Mouse (Mus musculus): ENCODE results near the gene Anapc2.

DNA sequence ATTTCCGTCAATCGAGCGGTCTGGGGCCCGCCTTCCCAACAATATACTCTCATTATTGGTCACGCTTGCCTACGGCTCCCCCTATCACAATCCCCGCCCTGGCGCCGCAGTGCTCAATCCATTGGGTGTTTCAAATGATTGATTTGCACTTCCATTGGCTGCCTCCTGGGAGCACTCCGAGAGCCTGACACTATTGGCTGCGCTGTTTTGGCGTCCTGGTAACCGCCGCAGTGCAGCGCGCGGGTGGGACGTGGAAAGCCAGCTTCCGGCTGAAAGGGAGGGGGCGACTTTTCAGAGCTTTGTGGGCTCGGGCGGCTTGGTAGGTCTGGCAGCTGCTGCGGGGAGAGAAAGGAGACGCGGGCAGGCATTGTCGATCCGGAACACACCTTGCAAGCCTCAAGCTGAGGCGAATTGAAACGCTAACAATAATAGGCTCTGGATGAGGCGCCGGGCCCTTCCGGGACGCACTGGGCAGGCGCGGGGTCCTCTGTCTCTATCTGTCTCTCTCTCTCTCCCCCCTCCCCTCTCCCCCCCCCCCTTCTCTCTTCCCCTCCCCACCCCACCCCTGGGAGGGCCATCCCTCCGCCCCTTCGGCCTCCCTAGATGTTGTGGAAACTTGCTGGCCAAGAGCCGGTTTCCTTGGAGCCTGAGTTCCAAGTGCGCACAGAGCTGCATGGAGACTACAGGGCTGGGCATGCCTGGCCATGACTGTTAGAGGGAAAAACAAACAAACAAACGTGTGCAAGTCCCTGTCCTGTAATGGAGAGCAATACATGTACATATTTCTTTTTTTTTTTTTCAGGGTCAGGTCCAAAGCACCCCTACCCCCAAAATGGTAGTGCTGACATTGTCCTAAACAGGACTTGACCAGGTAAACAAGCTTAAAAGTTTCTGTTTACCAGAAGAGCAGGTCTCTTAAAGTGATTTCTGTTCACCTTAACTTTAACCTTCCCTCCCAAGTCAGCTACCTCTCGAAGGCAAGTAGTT is 47.2 kb upstream of the Anapc2 start:
- TF ChIP-seq CTCF (IDR thresholded peaks at IDR 0.05; ENCODE audit: borderline replicate concordance, insufficient read depth, low read depth, low read length) (no peak), POLR2A (IDR thresholded peaks at IDR 0.05; ENCODE audit: borderline replicate concordance, insufficient read depth, low read length) (peak; percentile 60; the same call in 1 of the 2 replicates)

Data from cerebellum, adult 2 months (tissue).